Mouse (Mus musculus): ENCODE measurements around the gene Ppm1b.

Ppm1b gene

DNA sequence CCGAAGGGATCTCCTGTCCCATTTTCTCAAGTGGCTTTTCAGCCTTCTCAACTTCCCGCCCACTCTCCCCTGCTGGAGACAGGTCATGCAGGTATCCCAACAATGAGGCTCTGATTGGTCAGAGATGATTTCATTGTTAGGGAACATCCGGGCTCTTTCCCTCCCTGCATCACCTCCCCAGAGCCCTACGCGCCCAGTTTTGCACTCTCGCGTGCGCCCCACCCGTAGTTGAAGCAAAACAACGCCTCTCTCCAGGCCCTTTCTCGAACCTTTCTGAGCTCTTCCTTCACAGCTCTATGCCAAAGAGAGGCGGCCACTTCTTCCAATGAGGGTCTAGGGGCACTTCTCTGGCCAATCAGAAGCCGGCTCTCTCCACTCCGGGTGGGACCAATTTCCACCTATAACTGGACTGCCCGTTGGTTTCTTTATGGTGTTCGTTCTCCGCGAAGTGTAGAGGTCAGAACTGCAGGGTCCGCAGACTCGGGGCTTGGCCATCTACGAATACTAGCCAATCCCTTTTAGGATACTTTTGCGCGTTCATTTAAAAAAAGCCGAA lies 468 bp downstream of the Ppm1b start:
- in situ Hi-C loops (cut with MboI, MseI) = loop anchor here (5.0 to 25.0 kb wide), 2 partner anchors 160 to 1180 kb away; partner anchors contain the start of gene Srbd1

DNA sequence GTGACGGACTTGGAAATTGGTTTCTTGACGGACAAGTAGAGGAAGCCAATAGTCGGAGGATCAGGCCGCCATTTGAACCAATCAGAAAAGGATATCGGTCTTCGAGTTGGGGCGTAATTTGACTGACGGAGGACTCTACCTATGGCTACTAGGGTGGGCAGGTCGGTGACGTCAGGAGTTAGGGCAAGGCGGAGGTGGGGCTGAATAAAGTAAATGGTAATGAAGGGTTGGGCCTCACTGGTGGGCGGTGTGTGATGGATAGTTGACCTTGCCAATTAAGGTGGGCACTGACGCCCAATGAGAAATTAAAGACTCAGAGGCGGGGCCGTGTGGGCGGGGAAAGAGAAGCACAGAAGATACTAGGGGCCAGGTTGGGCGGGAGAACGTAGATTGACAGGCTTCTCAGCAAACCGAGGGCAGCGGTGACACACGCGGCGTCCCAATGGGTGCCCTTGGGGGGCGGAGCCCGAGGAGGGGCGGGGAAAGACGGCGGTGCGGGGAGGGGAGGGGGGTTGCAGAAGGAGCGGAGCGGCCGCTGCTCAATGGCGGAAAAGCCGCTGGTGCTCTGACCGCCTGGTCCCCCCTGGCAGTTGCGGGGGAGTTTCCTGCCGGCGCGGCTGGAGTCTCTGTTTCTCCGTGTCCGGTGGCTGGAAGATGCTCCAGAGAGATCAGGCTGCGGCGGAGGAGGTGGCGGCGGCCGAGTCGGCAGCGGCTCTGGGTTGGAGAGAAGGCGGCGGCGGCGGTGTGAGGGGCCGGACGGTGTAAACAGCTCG lies 1.1 kb downstream of the Ppm1b start:
- in situ Hi-C loops (cut with MboI, MseI) = loop anchor here (5.0 to 25.0 kb wide), 2 partner anchors 160 to 1180 kb away; partner anchors contain the start of gene Srbd1

DNA sequence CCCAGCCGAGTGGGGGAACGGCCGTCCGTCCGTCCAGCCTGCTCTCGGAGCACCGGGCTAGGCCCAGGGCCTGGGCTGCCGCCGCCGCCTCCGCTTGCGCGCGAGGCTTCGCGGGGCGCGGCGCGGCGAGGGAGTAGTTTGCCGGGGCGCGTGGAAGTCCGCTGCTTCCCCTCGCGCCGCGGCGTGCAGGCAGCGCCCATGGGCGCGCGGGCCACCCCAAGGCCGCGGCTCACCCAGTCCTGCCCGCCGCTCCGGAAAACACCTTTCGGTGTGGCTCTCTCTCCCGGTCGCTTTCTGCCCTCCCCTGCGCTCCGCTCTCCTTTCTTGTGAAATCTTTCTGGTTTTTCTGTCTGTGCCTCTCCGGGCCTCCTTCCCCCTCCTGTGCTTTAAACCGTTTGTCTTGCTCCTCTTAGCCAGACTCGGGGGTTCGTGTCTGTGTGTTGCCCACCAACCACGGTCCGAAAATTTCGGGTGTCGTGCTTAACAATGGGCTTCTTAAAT lies 1.9 kb downstream of the Ppm1b start:
- in situ Hi-C loops (cut with MboI, MseI) = loop anchor here (5.0 to 25.0 kb wide), 2 partner anchors 161 to 1179 kb away; partner anchors contain the start of gene Srbd1

DNA sequence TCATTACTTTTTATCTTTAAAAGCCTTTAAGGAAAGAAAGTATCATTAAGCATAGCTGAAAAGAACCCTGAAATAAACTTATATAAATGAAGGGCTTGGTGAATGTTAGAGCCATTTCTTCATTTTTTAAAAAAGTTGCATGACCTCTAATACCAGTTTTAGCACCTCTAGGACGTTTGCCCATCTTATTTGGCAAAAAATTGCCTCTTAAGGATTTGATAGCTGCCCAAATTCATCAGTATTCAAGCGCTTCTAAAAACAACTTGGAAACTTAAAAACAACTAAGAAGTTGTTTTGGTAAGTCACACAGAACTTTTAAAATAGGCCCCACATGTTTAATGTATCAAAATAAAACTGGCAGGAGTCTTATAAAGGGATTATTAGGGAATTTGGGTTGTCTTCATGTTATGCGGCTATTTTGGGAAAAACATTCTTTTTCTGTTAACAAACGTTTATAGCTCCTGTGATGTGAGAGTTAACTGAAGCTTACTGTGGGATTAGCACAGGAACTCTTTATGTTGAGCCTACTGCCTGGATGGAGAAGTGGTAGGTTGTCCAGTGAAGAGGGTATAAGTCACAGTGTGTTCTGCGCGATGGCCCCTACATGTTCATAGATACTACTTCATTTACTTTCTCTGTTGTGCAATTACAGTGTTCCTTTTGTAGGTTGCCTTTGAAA lies 2.6 kb downstream of the Ppm1b start:
- in situ Hi-C loops (cut with MboI, MseI) = loop anchor here (5.0 to 25.0 kb wide), 2 partner anchors 162 to 1178 kb away; partner anchors contain the start of gene Srbd1

DNA sequence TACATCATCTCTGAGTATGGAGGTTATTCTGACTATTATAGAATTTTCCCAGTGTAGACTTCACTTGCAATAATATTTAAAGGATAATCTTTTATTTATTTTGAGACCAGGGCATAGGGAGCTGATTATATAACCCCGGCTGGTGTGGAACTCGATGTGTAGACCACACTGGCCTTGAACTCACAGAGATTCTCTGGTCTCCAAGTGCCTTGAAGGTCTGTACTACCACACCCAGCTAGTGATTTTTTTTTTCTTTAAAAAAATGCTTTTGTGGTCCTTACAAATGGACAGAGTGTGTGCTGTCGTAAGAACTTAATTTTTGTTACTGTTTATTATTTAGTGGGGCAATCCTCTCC lies 3.1 kb downstream of the Ppm1b start:
- in situ Hi-C loops (cut with MboI, MseI) = loop anchor here (5.0 to 25.0 kb wide), 3 partner anchors 162 to 1685 kb away; partner anchors contain the start of gene Srbd1

- in situ Hi-C loops (cut with MboI, MseI) = loop anchor here (10.0 to 25.0 kb wide), 2 partner anchors 1177 to 1685 kb away; partner anchors contain the start of gene Srbd1
Observed at GRCm38 (mm10) chr17:84960136-84960535, 3.6 kb downstream of the Ppm1b start.

- in situ Hi-C loops (cut with MboI, MseI) = loop anchor here (10.0 to 25.0 kb wide), 2 partner anchors 1175 to 1687 kb away; partner anchors contain the start of gene Srbd1
Observed at GRCm38 (mm10) chr17:84962046-84962445, 5.5 kb downstream of the Ppm1b start.

DNA sequence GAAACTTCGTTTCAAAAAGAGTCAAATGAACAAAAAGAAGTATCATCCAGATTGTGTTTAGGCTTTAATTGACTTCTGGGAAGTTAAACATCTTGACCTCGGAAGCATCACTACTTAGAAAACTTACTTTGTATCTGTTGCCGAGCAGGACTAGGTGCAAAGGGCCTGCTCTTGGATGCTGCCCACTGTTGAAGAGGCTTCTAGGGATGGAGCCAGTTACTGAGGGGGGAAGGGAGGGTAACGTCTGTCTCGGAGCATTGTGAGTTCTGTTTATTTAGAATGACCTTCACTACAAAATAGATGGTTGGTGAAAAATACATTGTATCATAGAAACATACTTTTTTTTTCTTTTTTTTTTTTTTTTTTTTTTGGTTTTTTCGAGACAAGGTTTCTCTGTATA lies 7.1 kb downstream of the Ppm1b start:
- in situ Hi-C loops (cut with MboI, MseI) = loop anchor here (10.0 to 25.0 kb wide), 2 partner anchors 1174 to 1689 kb away; partner anchors contain the start of gene Srbd1

GRCm38 (mm10) chr17:84966231-84966630 lies 9.7 kb downstream of the Ppm1b start:
- in situ Hi-C loops (cut with MboI, MseI) = loop anchor here (10.0 to 25.0 kb wide), 2 partner anchors 1171 to 1691 kb away; partner anchors contain the start of gene Srbd1

GRCm38 (mm10) chr17:84967045-84967444 lies 10.5 kb downstream of the Ppm1b start:
- in situ Hi-C loops (cut with MboI, MseI) = loop anchor here (10.0 to 25.0 kb wide), 2 partner anchors 1170 to 1692 kb away; partner anchors contain the start of gene Srbd1

- in situ Hi-C loops (cut with MboI, MseI) = loop anchor here (10.0 to 25.0 kb wide), 2 partner anchors 1167 to 1695 kb away; partner anchors contain the start of gene Srbd1
Observed at GRCm38 (mm10) chr17:84969916-84970315, 13.4 kb downstream of the Ppm1b start.

DNA sequence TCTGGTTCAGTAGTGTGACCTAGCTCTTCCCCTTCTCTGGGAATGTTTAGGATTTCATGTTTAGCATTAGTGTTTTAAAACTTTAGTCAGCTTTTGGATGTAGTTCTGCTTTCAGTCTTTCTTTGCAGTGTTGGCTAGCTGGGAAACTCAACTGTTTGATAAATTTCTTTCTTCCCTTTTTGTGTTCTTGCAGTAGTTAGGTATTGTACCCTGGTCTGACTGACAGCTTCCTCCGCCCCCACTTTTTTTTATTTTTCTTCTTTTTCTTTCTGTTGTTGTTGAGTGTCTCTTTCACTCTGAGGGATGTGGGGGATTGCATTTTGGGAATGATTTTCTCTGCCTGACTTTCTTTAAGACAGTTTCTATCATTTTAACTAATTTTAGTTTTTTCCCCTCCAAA lies 25.2 kb downstream of the Ppm1b start:
- in situ Hi-C loops (cut with MboI, MseI) = no loop called here

- in situ Hi-C loops (cut with MboI, MseI) = no loop called here
Observed at GRCm38 (mm10) chr17:84982735-84983134, 26.2 kb downstream of the Ppm1b start.

DNA sequence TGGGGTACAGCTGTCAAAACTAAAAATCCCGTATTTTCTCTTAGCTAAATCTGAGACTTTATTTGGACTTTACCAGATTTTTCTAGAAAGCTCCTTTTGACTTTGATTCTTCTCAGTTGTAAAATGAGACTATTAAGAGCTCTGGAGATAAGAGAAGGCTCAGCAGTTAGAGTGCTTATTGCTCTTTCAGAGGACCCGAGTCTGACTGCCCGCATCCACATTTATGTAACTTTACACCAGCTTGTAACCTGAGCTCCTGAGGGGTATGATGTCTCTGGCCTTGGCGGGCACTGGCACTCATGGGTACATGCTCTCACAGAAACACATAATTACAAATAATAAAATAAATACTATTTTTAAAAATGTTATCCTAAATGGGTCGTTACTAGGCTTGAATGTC lies 29.8 kb downstream of the Ppm1b start:
- in situ Hi-C loops (cut with MboI, MseI) = no loop called here

DNA sequence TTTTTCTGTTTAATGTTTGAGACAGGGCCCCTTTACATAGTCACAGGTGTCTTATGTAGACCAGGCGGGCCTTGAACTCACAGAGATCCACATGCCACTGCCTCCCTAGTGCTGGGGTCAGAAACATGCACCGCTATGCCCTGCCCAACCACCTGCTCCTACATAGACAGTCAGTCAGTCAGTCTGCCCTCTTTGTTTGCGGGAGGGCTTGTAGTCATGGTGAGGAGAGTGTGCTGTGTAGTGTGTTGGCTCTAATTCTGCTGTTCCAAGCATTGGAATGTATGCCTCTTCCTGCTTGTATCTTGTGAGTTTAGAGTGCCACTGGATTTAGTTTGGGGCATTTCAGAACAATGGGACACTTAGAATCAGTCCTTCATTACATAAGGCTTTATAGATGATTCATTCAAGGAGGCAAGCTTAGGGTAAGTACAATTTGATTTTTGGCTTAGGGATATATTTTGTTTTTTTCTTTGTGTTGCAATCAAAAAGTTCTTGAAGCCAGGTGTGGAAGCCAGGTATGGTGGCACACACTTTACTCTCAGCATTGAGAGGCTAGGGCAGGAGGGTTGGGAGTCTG lies 31.4 kb downstream of the Ppm1b start:
- in situ Hi-C loops (cut with MboI, MseI) = no loop called here

DNA sequence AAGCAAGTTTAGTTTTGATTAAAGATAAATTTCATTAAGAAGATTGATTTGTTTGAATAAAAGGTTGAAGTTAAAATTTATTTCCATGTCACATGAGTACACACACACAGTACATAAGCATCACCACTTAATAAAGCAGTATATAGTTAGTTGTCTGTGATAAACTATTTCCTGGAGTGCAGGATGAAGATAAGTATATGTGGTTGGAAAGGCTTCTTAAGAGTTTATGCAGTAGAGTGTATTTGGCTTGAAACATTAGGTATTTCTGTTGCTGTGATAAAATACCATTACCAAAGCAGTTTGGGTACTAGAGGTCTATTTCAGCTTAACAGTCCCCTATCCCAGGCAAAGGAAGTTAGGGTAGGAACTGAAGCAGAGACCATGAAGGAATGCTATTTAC lies 32.0 kb downstream of the Ppm1b start:
- in situ Hi-C loops (cut with MboI, MseI) = no loop called here

- in situ Hi-C loops (cut with MboI, MseI) = no loop called here
Observed at GRCm38 (mm10) chr17:84995844-84996243, 39.3 kb downstream of the Ppm1b start.

DNA sequence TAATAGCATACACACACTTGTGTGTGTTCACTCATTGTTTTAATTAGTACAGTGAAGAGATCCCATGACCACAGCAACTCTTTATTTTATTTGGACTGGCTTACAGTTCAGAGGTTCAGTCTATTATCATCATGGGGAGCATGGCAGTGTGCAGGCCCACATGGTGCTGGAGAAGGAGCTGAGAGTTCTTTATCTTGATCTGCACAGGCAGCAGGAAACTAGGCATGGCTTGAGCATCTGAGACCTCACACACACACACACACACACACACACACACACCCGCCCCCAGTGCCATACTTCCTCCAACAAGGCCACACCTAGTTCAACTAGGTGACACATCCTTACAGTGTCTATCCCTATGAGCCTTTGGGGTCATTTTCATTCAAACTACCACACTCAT lies 41.1 kb downstream of the Ppm1b start:
- in situ Hi-C loops (cut with MboI, MseI) = no loop called here

- in situ Hi-C loops (cut with MboI, MseI) = no loop called here
Observed at GRCm38 (mm10) chr17:84999636-85000035, 43.1 kb downstream of the Ppm1b start.

GRCm38 (mm10) chr17:85013485-85013884 lies 56.9 kb downstream of the Ppm1b start:
- in situ Hi-C loops (cut with MboI, MseI) = no loop called here

- in situ Hi-C loops (cut with MboI, MseI) = no loop called here
Observed at GRCm38 (mm10) chr17:85014632-85015031, 58.1 kb downstream of the Ppm1b start.

All from T-helper 2 cell (primary cell).